Mouse (Mus musculus): ENCODE results near the gene Tra2b.
"Not testable (repeated sequence)": the region's sequence is repeated elsewhere in the genome, so short reads cannot be mapped to it uniquely, and the experiment has no call there.

The Tra2b gene

DNA sequence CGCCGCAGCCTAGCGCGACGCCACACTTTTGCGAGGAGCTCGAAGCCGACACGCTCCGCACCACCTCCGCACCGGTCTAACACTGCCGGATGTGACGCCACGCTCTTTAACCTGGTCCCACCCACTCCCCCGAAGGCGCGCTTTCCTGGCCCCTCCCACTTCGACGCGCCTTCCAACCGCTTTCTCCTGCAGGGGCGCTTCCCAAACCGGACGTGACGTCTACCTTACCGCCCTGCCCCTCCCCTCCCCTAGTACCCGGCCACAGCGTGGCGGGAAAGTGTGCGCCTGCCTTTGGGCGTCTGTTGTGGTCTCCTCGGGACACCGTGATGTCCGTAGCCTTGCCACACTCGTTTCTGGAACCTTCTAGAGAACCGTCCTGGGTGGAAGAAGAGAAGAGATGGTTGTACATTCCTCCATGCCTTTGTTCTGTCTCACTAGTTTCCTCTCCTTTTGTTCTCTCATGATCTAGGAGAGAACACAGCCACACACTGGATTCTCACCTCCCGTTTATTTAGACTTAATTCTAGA lies at the start of gene Tra2b:
Gene Tra2b, minus strand, starts transcription at position 157 of the 528 bp plus-strand sequence.
- in situ Hi-C loops (cut with MboI, MseI): loop anchor here in 1 of 2 experiments (25.0 kb wide), 1 partner anchor 846 kb away; the partner anchor contains the start of gene Eif4a2

DNA sequence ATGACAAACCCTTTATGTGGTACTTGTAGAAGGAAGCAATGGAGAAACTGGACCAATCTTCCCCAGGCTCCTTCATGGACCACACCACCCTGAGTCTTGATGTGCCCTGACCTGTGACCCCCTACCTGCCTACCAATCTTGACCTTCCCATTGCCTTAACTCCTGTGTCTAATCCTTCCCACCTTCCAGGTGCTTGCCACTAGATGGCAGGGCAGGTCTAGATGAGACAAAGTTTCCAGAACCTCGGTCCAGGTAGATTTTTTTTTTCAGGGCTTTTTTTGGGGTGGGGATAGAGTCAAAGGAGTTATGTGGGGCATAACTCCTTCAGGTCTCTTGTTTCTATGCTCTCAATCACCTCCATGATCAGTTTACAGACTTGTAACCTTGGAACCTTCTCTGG lies 44.8 kb upstream of the Tra2b start:
- in situ Hi-C loops (cut with MboI, MseI): loop anchor here (5.0 to 25.0 kb wide), 3 partner anchors 242 to 502 kb away; partner anchors contain the start of gene Crygs (in 1 of the 2)

DNA sequence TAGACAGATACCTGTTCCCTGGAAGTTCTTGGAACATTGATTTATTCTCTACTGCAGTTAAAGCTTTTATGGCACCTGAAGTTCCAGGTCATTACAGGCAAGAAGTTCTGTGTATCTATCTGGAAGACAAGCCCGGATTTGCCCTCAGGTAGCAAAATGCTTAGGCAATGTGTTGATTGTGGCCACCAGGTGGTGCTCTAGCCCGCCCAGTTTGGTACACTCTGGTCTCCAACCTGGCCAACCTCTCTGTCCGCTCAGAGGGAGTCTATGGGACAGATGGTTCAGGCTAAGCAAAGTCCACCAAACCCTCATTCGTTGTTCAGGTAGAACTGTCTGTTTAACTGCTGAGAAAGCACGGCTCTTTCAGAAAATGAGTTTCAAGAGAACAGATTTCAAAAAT lies 36.8 kb upstream of the Tra2b start:
- in situ Hi-C loops (cut with MboI, MseI): loop anchor here in 1 of 2 experiments (25.0 kb wide), 1 partner anchor 510 kb away; the partner anchor contains the start of gene Crygs

DNA sequence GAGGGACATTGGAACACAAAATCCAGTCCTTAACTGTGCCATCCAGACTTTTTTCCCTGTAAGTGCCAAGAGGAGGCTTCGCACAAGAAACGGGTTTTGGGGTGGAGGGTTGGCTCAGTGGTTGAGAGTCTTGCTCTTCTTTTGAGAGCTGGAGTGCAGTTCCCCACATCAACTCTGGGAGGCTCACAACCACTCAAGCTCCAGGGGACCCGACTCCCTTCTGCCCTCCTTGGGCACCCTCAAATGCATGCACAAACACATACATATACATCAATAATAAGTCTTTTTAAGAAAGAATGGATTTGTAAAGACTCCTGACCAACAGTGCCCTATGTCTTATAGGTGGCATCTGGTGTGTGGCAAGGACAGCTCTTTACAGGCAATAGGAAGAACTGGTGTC lies 35.6 kb upstream of the Tra2b start:
- in situ Hi-C loops (cut with MboI, MseI): loop anchor here in 1 of 2 experiments (25.0 kb wide), 1 partner anchor 511 kb away; the partner anchor contains the start of gene Crygs

DNA sequence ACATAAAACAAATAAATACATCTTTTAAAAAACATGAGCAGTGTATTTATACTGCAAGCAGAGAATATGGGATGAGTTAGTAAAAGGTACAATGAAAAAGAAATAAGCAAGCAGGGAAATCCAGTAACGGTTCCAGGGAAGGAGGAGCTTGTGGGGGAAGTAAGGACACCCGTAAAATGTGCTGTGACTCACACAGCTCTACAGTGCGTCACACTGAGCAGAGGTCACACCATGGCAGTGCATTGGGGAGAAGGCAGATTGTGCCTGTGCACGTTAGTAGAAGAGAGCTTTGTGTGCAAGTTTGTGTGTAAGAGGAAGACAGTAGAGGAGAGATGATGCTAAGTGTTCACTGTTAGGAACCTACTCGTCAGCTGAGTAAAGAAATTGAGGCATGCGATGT lies 31.1 kb upstream of the Tra2b start:
- in situ Hi-C loops (cut with MboI, MseI): no loop called here

DNA sequence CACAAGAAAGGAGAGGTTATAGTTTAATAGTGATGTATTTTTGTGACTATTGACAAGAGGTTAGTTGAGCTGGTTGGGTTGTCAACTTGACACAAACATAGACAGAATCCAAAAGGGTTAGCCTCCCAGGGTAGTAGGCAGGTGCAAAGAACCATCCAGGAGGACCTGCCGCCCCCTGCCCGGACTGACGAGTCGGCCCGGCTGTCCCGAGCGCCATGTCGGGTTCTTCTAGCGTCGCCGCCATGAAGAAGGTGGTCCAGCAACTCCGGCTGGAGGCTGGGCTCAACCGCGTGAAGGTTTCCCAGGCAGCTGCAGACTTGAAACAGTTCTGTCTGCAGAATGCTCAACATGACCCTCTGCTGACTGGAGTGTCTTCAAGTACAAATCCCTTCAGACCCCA lies 29.0 kb upstream of the Tra2b start:
- in situ Hi-C loops (cut with MboI, MseI): not testable (repeated sequence)

DNA sequence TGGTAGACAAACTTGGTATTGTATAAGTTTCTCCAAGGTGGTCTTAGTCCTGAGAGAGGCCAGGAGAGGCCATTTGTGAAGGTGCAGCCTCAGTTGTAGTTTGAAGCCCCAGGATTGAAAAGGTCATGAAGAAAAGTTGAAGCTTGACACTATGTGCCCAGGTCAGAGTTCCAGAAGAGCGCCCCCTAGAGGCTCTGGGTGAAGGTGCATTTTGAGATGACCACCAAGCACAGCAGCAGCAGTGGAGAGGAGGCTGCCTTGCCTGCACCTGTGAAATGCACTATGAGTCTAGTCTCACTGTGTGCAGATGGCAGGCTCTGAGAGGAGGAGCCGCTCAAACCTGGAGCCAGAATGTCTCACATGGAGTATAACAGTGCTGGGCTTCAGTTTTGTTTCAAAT lies 27.8 kb upstream of the Tra2b start:
- in situ Hi-C loops (cut with MboI, MseI): no loop called here

DNA sequence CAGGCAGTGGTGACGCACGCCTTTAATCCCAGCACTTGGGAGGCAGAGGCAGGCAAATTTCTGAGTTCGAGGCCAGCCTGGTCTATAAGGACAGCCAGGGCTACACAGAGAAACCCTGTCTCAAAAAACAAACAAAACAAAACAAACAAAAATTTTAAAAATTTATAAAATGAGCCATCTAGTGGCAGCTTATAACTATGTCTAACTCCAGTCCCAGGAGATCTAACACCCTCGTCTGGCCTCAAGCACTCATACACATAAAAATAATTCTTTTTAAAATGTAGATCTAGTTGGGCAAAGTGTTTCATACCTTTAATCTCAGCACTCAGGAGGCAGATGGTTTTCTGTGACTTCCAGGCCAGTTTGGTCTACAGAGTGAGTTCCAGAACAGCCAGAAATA lies 26.6 kb upstream of the Tra2b start:
- in situ Hi-C loops (cut with MboI, MseI): no loop called here

DNA sequence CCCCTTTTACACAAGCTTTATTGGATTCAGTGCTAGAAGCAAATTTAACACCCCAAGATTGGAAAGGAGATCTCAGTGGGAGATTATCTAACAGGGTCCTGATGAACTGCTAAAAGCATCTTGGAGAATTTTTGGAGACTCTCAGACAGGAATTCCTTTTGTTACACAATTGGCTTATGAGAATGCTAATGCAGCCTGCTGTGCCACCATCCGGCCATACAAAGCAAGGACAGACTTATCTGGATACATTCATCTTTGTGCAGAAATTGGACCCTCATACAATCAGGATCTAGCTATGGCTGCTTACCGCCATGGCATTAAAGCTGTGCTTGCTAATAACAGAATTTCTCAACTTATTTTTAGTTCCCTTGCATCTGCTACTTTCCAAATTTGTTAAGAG lies 23.8 kb upstream of the Tra2b start:
- in situ Hi-C loops (cut with MboI, MseI): no loop called here

DNA sequence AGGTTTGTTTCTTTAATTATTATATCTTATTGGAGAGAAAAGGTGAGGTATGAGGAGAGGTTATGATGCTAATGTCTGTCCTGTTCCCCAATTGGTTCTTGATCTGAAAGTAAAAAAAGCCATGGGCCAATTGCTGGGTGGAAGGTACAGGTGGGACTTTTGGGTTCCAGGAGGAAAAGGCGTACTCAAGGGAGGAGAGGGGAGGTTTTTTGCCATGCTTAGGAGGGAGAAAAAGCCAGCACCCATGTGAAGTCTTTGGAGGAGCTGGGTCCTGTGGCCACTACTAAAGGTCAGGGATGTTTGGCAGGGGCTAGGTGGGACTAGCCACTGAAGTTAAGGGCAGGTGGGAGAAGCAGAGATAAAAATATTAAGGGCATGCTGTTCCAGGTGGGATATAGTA lies 21.2 kb upstream of the Tra2b start:
- in situ Hi-C loops (cut with MboI, MseI): no loop called here

DNA sequence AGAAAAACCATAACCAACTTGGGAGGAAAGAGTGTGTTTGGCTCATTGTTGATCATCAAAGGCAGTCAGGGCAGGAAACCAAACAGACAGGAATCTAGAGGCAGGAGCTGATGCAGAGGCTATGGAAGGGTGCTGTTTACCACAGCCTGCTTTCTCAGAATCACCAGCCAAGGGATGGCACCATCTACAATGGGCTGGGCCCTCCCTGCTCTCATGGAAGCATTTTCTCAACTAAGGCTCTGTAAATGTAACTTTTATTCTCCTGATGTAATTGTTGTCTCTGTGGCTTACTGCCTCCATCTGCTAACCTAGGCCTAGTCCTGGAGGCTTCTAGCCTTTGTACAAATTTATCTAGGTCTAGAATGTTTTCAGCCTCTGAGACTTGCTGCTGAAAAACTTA lies 10.7 kb upstream of the Tra2b start:
- in situ Hi-C loops (cut with MboI, MseI): no loop called here

DNA sequence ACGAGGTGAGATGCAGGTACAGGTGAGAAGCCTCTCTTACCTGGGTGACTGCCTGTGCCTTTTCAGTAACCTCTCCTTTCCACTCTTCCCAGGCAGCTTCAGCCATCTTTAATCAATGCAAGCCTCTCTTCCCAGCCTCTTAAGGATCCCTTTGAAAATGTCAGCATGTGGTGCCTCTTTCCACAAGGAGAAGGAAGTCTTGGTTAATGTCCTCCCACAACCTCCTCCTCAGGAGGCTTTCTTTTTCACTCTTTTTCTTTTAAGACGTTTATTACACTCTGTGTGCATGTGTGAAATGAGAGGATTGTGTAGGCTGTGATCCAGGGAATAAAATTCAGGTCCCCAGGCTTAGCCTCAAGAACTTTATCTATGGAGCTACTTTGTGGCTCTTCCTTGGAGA lies 9.3 kb upstream of the Tra2b start:
- in situ Hi-C loops (cut with MboI, MseI): no loop called here

DNA sequence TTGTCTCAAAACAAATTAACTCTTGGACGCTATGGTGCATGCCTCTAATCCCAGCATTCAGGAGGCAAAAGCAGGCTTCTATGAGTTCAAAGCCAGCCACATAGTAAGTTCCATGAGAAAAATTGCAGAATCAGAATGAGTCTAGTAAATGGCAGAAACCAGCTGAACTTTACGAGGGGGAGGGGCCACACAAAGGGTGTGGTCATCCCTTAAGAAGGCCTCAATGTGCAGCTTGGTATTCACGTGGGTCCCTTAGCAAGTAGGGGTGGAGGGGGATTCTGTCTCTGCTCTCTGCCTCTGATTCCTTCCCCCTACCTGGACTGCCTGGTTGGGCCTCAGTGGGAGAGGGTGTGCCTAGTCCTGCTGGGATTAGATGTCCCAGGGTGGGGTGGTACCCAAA lies 4.7 kb upstream of the Tra2b start:
- in situ Hi-C loops (cut with MboI, MseI): loop anchor here in 1 of 2 experiments (25.0 kb wide), 1 partner anchor 842 kb away; the partner anchor contains the start of gene Eif4a2

DNA sequence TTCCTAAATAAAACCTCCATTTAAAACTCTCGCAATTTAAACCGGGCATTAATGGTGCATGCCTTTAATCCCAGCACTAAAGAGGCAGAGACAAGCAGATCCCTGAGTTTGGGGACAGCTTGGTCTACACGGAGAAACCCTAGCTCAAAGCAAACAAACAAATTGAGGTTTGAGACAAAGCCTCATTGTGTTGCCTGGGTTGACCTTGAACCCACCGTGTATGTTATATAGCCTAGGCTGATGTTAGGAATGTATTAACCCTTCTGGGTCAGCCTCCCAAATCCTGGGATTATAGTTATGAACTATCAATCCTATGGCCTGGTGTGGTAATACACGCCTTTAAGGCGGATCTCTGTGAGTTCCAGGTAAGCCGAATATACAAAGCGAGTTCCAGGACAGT lies 579 bp upstream of the Tra2b start:
- in situ Hi-C loops (cut with MboI, MseI): loop anchor here in 1 of 2 experiments (25.0 kb wide), 1 partner anchor 846 kb away; the partner anchor contains the start of gene Eif4a2

DNA sequence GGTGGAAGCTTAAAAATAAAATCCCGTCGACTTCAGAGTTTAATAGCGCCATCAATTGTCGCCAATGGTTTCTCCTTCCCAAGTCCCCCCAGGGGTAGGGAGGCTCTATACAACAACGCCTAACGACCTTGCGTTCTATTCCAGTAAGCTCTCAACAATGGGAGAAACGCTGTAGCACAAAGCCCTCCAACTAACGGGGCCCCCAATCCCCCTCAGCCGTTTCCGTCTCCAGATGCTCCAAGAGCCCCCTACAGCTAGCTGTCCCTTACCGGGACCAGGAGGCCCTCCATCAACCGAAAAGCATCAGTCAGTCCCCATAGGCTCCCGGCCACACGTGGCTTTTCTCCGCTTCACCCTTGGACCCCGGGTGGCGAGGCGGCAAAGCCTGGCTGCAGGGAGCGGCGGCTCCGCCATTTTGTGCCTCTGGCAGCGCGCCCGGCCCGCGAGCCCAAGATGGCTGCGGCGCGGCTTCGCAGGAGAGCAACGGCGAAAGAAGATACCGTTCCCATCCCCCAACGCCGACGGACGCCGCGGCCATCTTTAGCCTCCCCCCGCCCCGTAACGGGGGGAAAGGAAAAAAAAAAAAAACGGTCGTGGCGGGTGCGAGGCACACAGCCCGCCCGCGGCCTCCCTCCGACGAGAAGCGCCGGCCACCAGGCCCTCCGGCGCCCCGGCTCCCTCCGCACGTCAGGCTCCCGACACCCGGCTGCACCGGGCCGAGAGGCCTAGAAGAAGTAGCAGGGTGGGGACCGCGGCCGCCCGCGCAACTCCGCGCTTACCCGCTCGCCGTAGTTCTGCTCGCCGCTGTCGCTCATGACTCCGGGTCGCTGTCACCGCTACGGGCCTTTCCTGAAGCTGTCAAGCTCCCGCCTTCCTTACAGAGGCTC lies 600 bp downstream of the Tra2b start:
- in situ Hi-C loops (cut with MboI, MseI): loop anchor here in 1 of 2 experiments (25.0 kb wide), 1 partner anchor 847 kb away; the partner anchor contains the start of gene Eif4a2

DNA sequence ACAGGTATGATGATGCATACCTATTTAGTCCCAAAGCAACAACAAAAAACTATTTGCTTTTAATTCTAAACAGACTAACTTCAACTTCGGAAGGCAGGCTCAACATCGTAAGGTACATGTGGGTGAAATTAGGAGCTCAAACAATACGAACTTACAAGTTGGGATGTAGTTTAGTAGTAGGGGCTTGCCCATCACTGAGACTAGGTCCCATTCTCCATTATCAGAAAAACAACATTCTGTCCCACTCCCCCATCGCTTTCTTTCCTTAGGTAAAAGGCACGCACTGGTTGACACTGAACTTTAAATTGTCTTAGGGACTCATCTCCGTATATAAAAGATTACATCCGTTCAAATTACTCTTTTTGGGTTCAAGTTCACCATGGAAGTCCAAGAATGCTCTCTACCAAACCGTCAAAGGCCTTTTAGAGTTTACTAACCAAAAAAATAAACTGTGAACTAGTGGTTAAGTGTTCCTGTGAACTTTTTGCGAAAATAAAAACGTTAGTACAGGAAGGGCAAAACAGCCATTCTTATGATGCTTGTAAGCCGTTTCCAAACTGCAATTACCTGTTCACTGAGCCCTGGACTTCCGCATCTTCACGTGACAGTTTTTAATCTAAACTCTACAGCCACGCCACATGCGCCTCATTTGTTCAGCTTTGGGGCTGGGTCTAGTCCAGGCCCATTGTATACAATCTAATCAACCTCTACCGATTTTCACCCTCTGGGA lies 1.4 kb downstream of the Tra2b start:
- in situ Hi-C loops (cut with MboI, MseI): loop anchor here in 1 of 2 experiments (25.0 kb wide), 1 partner anchor 848 kb away; the partner anchor contains the start of gene Eif4a2

DNA sequence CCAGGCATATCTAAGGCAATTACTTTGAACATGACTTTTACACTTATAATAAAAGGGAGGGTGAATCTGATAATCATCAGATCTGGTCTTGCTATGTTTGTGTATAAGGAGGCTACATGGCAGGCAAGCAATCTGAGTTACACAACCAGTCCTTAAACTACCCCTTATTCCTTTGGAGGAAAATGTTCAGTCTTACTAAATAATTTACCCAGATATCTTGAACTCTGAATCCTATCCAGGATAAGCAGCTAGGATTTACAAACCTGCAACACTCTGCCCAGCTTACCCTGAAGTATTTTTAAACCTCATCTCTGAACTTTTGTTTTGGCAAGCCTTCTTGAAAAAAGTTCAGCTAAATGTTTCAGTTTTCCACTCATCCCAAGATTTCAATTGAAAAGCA lies 2.7 kb downstream of the Tra2b start:
- in situ Hi-C loops (cut with MboI, MseI): loop anchor here in 1 of 2 experiments (25.0 kb wide), 1 partner anchor 849 kb away; the partner anchor contains the start of gene Eif4a2

DNA sequence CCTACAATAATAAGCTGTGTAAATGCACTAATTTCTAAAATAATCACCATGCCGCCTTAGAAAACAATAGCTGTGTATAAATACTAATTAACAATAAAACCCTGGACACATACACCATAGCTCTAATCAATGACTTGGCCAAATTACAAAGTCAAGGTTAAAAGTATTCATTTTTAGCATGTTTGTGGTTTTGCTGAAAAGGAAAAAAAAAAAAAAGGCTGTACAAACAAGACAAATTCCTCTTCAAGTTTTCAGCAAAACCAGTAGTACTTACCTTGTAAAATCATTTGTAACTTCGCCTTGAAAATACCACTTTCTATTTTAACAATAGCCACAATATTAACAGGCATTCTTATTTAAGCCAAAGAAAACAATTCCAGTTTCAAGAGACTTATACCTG lies 4.2 kb downstream of the Tra2b start:
- in situ Hi-C loops (cut with MboI, MseI): loop anchor here in 1 of 2 experiments (25.0 kb wide), 1 partner anchor 851 kb away; the partner anchor contains the start of gene Eif4a2

DNA sequence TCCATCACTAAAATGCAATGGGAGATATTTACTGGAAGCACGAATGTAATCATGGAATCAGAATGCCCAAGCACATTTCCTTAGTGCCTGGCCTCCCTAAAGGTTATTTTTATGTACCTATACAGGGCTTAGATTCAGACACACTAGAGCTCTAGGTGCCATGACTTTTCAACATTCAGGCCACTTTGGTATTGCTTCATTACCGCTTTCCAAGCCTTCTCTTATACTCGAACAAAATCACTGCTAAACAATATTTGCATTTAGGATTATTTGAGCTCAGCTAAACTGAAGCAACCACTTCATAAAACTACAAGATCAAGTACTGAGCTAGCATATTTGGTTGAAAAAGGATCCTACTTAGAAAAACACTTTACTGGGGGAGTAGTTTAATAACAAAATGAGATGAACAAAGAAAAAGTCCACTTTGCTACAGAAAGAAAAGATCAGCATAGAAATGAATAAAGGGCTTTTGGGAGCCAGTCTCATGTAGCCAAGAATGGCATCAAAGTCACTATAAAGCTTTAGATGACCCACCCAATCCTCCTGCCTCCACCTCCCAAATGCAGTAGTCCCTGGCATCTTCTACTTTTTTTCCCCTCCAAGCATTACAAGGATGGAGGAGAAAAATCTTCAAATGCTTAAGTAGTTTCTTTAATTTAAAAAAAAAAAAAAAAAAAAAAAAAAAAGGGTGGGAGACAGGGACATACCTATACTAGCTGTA lies 5.2 kb downstream of the Tra2b start:
- in situ Hi-C loops (cut with MboI, MseI): loop anchor here in 1 of 2 experiments (25.0 kb wide), 1 partner anchor 852 kb away; the partner anchor contains the start of gene Eif4a2

DNA sequence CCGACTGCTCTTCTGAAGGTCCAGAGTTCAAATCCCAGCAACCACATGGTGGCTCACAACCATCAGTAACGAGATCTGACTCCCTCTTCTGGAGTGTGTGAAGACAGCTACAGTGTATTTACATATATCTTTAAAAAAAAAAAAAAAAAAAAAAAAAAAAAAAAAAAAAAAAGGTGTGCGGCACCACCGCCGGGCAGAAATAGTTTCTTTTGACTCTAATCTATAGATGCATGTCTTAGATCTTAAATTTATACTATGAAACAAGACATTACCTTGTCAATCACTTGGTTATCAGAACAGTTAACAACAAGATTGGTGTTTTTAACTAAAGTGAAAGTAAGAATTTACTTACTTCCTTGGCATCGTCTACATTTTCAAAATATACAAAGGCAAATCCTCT lies 13.6 kb downstream of the Tra2b start:
- in situ Hi-C loops (cut with MboI, MseI): loop anchor here in 1 of 2 experiments (25.0 kb wide), 1 partner anchor 860 kb away; the partner anchor contains the start of gene Eif4a2

DNA sequence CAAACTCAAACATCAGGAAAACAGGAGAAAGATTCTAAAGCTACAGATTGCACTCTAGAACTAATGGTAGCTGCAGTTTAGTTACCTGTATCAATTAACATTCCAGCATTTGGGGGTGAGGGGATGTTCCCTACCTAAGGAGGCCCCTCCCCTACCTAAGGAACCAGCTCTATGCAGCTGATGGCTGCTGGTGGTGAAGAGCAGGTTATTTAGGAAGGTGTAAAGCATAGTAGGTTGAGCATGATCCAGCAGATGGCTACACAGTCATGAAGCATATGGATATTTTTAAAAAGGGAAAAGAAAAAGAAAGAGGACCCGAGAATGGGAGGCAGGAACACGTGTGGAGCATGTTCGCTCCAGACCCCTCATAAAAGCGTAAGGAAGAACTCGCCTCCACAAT lies 15.5 kb downstream of the Tra2b start:
- in situ Hi-C loops (cut with MboI, MseI): loop anchor here in 1 of 2 experiments (25.0 kb wide), 1 partner anchor 862 kb away; the partner anchor contains the start of gene Eif4a2

Measured in T-helper 17 cell (primary cell).